Mouse (Mus musculus) lung, embryonic 16.5 days (tissue): ENCODE data around the gene Plpp6. TPM values are rescaled to one million over a fixed set of nuclear protein-coding genes. Genes with fewer than 3 reads are reported as not detected.
A peak's percentile ranks its signal among the peaks of the same experiment; 100 is the strongest.

Experiments used
- ATAC-seq: fragments of 200-750 bp; cut with Nextera tagmentation; 2 replicates; pipeline ENCODE4 v1.8.0; 2017; ENCODE audit warnings: low read depth, mild to moderate bottlenecking, moderate library complexity
- H3K27ac ChIP-seq: fragments of 300-500 bp; sonication (generic); 2 replicates; pipeline ENCODE4 v1.5.1; 2014; ENCODE audit warnings: mild to moderate bottlenecking, control low read depth, low read length
- H3K27me3 ChIP-seq: fragments of 300-500 bp; sonication (generic); 2 replicates; pipeline ENCODE4 v1.6.1; 2014; ENCODE audit warnings: low read depth, low read length, mixed read lengths; ENCODE audit not compliant: control insufficient read depth, insufficient read depth
- H3K36me3 ChIP-seq: fragments of 300-500 bp; sonication (generic); 2 replicates; pipeline ENCODE4 v1.6.1; 2014; ENCODE audit warnings: low read length; ENCODE audit not compliant: control insufficient read depth, insufficient read depth
- H3K4me1 ChIP-seq: fragments of 300-500 bp; sonication (generic); replicated peaks from 2 replicates; pipeline ENCODE4 v1.6.1; 2014; ENCODE audit warnings: low read length, mixed read lengths; ENCODE audit not compliant: control insufficient read depth, insufficient read depth
- H3K4me2 ChIP-seq: fragments of 300-500 bp; sonication (generic); 2 replicates; pipeline ENCODE4 v1.6.1; 2014; ENCODE audit warnings: low read depth, low read length, control low read depth
- H3K4me3 ChIP-seq: fragments of 300-500 bp; sonication (generic); 2 replicates; pipeline ENCODE4 v1.5.1; 2014; ENCODE audit warnings: mild to moderate bottlenecking, low read length, control low read depth
- H3K9ac ChIP-seq: fragments of 300-500 bp; sonication (generic); 2 replicates; pipeline ENCODE4 v1.6.1; 2014; ENCODE audit warnings: low read length, control low read depth
- H3K9me3 ChIP-seq: fragments of 300-500 bp; sonication (generic); 2 replicates; pipeline ENCODE4 v1.6.1; 2016; ENCODE audit warnings: low read length; ENCODE audit not compliant: control insufficient read depth
- WGBS: fragments of 180-500 bp; shearing (Covaris S2); extraction: QIAGEN DNeasy Blood & Tissue Kit; methylation state at CpG from one replicate; pipeline ENCODE4 v1.1.7; 2014; 5-methylcytosine and 5-hydroxymethylcytosine counted together
- polyA plus RNA-seq: library from polyadenylated mRNA; unstranded; fragments of >200 nt; fragmentation: Nextera tagmentation; extraction: Ambion mirVana; gene quantifications from 2 replicates; pipeline ENCODE4 v1.2.1, GENCODE M21; 2015

The Plpp6 gene
- polyA plus RNA-seq, 1 experiment from 2014 or later: 6.7 TPM

DNA sequence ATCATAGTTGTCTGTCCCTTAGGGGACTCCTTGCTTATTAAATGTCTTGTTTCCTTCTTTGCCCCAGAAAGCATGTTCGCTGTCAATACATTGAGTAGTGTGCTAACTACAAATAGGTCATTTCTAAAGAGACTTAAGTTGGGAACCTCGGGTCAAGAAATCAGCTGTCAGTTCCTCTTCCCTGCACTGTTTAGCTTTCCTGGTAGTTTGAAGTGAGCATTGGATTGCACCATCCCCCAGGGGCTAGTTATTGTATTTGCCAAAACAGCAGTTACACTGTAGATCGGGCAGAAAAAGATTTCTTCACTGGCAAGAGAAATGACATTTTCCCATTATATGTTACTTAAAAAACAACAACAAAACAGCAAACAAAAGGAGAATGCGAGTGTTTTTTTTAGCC, 4.4 kb downstream of the Plpp6 start:
- Histone ChIP-seq H3K9me3 (no peaks in the 10 kb centered on the region), H3K27me3 (no peaks in the 10 kb centered on the region), H3K27ac (no peak overlapping the region), H3K4me1 (peaks cover 16% of the 10 kb centered on the region), H3K4me2 (no peak overlapping the region), H3K4me3 (no peak overlapping the region), H3K36me3 (no peaks in the 10 kb centered on the region), H3K9ac (no peak overlapping the region)
- WGBS: 65% methylated on average over 4 of the region's 4 CpGs
- ATAC-seq: no peak

DNA sequence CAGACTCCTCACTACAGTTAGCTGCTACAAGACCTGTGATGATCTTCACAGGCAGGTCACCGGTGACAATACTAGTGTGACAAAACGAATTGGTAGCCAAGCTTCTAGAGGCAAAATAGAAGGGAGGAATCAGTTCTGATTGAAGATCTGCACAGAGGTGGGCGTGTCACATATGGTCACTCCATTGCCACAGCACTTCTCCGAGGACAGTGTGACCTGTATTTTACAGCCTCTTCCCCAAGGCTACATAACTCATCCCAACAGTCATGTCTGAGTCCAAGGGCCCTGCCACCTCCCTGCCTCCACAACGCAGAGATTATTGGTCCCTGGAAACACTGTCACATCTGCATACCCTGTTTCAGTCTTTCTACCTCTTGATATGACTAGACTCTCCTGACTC, 5.5 kb downstream of the Plpp6 start:
- Histone ChIP-seq H3K4me2 (no peak overlapping the region), H3K9ac (no peak overlapping the region), H3K27me3 (no peaks in the 10 kb centered on the region), H3K36me3 (no peaks in the 10 kb centered on the region), H3K4me3 (no peak overlapping the region), H3K27ac (no peak overlapping the region), H3K4me1 (peaks cover 14% of the 10 kb centered on the region), H3K9me3 (no peaks in the 10 kb centered on the region)
- 76% methylated on average over 5 of the region's 5 CpGs for WGBS
- no peak for ATAC-seq

DNA sequence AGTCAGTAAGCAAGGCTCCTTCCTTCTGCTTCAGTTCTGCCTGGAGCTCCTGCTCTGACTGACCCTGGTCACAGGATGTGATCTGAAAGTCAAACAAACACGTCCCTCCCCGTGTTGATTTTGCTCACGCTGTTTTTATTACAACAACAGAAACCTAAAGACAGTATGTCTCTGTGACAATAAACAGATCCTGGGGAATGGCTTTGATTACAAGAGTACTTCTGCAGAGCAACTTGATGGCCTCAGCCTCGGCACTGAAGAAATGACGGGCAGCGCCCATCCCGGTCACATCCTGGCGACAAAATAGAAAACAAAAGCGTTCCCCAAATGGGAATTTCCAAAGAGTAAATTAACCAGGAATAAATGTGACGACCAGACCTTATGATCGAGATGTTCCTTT, 6.5 kb downstream of the Plpp6 start:
- Histone ChIP-seq H3K27me3 (peaks cover 3% of the 10 kb centered on the region; the same call in 1 of the 2 replicates), H3K4me1 (peaks cover 8% of the 10 kb centered on the region; the same call in 1 of the 2 replicates), H3K9ac (no peak overlapping the region), H3K4me2 (no peak overlapping the region), H3K27ac (no peak overlapping the region), H3K9me3 (no peaks in the 10 kb centered on the region), H3K4me3 (no peak overlapping the region), H3K36me3 (no peaks in the 10 kb centered on the region)
- ATAC-seq: no peak
- WGBS: 35% methylated on average over 11 of the region's 11 CpGs

DNA sequence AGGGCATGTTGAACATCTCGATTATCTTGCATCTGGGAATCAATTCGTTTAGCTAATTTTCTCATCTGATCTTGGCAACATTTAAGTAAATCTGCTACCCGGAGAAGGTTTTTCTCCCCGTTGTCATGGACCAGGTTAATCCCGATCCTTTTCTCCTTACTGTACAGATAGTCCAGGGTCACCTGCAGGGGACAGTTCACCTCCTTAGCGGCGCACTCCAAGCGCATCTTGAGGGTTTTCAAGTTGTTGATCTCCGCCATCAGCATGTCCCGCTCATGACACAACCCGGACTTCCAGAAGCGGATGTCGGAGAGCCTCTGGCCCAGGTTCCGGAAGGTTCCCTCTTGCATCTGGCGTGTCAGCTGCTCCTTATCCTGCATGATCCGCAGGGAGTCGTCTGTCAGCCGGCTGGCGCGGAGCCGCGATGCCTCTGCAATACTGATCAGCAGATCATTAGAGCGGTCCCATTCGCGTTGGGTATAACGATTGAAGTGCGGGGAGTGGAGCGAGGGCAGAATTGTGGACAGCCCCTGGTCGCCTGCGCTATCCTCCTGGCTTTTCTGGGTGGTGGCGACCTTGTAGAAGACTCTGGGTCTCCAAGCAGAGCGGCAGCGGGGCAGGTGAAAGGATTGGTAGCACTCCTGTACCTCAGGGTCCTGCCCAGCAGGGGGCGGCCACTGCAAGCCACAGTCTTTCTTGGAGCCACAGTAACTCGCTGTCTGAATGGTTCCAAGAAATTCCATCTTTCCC, 11.3 kb downstream of the Plpp6 start:
- Histone ChIP-seq H3K9ac (peak overlapping the region; percentile 19), H3K36me3 (no peaks in the 10 kb centered on the region), H3K27ac (no peak overlapping the region), H3K4me2 (peak overlapping the region; percentile 67), H3K4me1 (peaks cover 2% of the 10 kb centered on the region; the same call in 1 of the 2 replicates), H3K27me3 (peaks cover 3% of the 10 kb centered on the region; the same call in 1 of the 2 replicates), H3K9me3 (no peaks in the 10 kb centered on the region), H3K4me3 (peak overlapping the region; percentile 39)
- ATAC-seq: peak; percentile 74
- 15% methylated on average over 35 of the region's 35 CpGs for WGBS

DNA sequence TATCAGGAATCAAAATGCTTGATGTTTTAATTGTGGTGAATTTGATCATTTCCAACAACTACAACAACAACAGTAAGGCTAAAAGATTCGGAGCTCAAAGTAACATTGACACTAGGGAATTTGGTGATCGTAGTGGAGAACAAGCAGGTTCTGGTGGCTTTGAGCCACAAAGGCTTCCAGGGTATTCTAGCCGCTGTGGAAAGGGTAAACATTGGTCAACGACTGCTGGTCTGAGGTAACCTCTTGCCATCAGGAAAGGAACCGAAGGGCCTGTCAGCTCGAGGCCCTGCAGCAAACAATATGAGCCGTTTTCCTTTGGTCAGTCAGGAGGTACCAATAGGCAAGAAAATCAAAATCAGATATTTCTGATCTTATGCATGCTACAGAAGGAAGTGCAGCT, 18.9 kb downstream of the Plpp6 start:
- Histone ChIP-seq H3K27ac (no peak overlapping the region), H3K9me3 (no peaks in the 10 kb centered on the region), H3K4me1 (no peaks in the 10 kb centered on the region), H3K27me3 (no peaks in the 10 kb centered on the region), H3K36me3 (no peaks in the 10 kb centered on the region), H3K4me2 (no peak overlapping the region), H3K4me3 (no peak overlapping the region), H3K9ac (no peak overlapping the region)
- no peak for ATAC-seq
- 55% methylated on average over 7 of the region's 7 CpGs for WGBS

DNA sequence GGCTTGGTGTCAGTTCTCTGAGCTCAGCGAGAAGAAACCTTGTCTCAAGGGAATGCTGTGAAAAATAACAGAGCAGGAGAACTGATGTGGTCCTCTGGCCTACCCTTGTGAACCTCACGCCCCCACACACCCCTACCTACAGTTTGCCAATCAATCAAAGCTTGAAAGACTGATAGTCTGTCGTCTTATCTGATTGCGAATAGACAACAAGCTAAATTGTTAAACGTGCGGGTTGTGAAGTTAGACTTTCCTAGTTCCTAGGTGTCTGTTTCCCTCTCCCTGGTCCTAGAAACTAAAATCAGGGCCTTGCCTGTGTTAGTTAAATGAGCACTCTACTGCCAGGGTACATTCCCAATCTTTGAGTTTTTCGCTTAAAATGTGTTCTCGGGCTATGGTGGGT, 25.8 kb downstream of the Plpp6 start:
- peak overlapping the region; percentile 64 for H3K4me2 ChIP-seq
- 28% methylated on average over 8 of the region's 8 CpGs for WGBS
- 0 out of 2 replicates have a peak, but pooled peaks cover 2% of the 10 kb centered on the region for H3K36me3 ChIP-seq
- H3K9ac ChIP-seq: peak overlapping the region; percentile 91
- H3K27me3 ChIP-seq: no peaks in the 10 kb centered on the region
- H3K9me3 ChIP-seq: no peaks in the 10 kb centered on the region
- ATAC-seq: no peak
- H3K4me1 ChIP-seq: peaks cover 6% of the 10 kb centered on the region
- peak overlapping the region; percentile 91 for H3K4me3 ChIP-seq
- H3K27ac ChIP-seq: peak overlapping the region; percentile 18

DNA sequence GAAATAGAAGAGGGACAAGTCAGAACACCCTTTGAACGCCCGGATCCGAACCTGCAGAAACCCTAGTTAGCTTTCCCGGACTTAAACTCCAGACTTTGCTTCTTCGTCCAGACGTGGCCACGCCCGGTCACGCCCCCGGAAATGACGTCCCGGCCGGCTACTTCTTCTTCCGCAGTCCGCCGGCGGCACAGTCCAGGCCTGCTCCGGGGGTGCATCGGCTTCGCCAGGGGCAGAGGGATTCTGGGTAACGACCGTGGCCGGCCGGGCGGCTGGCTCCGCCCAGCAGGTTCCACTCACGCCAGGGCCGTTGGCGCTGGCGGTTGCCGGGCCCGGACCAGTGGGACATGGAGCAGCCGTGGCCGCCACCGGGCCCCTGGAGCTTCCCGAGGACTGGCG, 26.4 kb downstream of the Plpp6 start, which contains the start of gene Cdc37l1:
Gene Cdc37l1 (plus strand): TSS at position 159 of the 396 bp plus-strand sequence.
- no peaks in the 10 kb centered on the region for H3K9me3 ChIP-seq
- H3K4me1 ChIP-seq: peaks cover 6% of the 10 kb centered on the region
- peak; percentile 99 for ATAC-seq
- peaks cover 3% of the 10 kb centered on the region for H3K36me3 ChIP-seq
- peak within 1 kb of the TSS; percentile 88 for H3K27ac ChIP-seq
- H3K4me2 ChIP-seq: peak within 1 kb of the TSS; percentile 64
- H3K9ac ChIP-seq: peak within 1 kb of the TSS; percentile 91
- 0% methylated on average over 37 of the region's 37 CpGs for WGBS
- peak within 1 kb of the TSS; percentile 91 for H3K4me3 ChIP-seq
- H3K27me3 ChIP-seq: no peaks in the 10 kb centered on the region

DNA sequence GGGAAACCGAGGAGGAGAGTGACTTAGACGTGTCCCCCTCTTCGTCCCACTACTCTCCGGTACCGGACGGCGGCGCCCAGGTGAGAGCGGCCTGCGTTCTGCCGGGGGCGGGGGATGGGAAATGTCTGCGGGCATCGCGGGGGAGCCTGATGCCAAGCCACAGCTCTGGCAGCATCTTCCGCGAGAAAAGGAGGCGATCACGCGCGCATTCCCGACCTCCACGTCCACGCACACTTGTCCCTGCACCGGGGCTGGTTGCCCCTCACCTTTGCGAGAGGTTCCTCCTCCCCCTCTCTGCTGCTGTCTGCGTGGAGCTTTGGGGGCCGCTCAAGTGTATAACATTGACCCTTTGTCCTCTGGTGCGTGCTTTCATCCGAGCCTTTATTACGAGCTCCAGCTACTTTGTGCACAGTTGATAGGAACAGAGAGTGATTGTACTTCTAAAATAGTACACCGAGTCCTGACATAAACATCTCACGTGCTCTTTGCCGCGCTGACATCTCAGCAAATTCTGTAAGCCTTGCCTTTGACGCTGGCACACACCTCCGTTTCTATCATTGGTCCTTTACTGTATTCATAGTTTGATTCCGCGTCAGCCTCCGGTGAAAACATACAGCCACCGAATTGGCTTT, 27.0 kb downstream of the Plpp6 start:
- Histone ChIP-seq H3K4me1 (peaks cover 6% of the 10 kb centered on the region), H3K4me3 (peak overlapping the region; percentile 91), H3K36me3 (peaks cover 7% of the 10 kb centered on the region), H3K27ac (peak overlapping the region; percentile 88), H3K27me3 (no peaks in the 10 kb centered on the region), H3K9me3 (no peaks in the 10 kb centered on the region), H3K9ac (peak overlapping the region; percentile 91), H3K4me2 (peak overlapping the region; percentile 64)
- ATAC-seq: peak; percentile 65
- WGBS: under 1% methylated on average over 31 of the region's 41 CpGs

DNA sequence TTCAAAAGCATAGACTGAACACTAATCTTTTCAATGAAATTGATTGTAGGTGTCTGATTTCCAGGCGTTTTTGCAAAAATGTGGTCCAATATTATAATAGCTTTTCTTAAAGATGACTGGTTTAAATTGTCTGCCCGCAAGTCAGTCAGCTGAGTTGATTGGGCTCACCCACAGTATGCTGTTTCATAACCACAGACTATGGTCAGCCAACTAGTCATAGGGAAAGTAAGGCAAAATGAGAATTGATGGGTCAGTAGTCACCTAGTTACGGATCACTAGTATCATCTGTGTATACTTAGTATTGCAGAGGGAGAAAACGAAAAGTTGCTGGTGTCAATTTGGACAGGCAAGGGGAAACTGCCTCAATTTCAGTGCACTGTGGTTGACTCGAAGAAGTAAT, 27.6 kb downstream of the Plpp6 start:
- Histone ChIP-seq H3K27me3 (no peaks in the 10 kb centered on the region), H3K9ac (peak overlapping the region; percentile 91), H3K4me2 (peak overlapping the region; percentile 64), H3K27ac (no peak overlapping the region), H3K9me3 (no peaks in the 10 kb centered on the region), H3K36me3 (peaks cover 9% of the 10 kb centered on the region), H3K4me3 (peak overlapping the region; percentile 91), H3K4me1 (peaks cover 6% of the 10 kb centered on the region)
- WGBS: 66% methylated on average over 5 of the region's 5 CpGs
- ATAC-seq: no peak
